Mouse (Mus musculus) hindbrain, embryonic 16.5 days (tissue): Measurements from ENCODE around the gene Man1a2. TPM values are rescaled to one million over a fixed set of nuclear protein-coding genes. Genes with fewer than 3 reads are reported as not detected.
A peak's percentile ranks its signal among the peaks of the same experiment; 100 is the strongest.

Experiments used
- ATAC-seq: fragments of 200-750 bp; cut with Nextera tagmentation; 2 replicates; pipeline ENCODE4 v1.8.0; 2017; ENCODE audit warnings: moderate TSS enrichment, moderate library complexity
- H3K27ac ChIP-seq: fragments of 300-500 bp; sonication (generic); 2 replicates; pipeline ENCODE4 v1.5.1; 2014; ENCODE audit warnings: low read depth, mild to moderate bottlenecking, control low read depth, low read length, moderate library complexity
- H3K27me3 ChIP-seq: fragments of 300-500 bp; sonication (generic); replicated peaks from 2 replicates; pipeline ENCODE4 v1.6.1; 2014; ENCODE audit warnings: low read length; ENCODE audit not compliant: control insufficient read depth, insufficient read depth
- H3K36me3 ChIP-seq: fragments of 300-500 bp; sonication (generic); 2 replicates; pipeline ENCODE4 v1.6.1; 2014; ENCODE audit warnings: mild to moderate bottlenecking, low read length, moderate library complexity, mixed read lengths; ENCODE audit not compliant: control insufficient read depth, insufficient read depth
- H3K4me1 ChIP-seq: fragments of 300-500 bp; sonication (generic); 2 replicates; pipeline ENCODE4 v1.6.1; 2014; ENCODE audit warnings: low read depth, low read length; ENCODE audit not compliant: control insufficient read depth, insufficient read depth
- H3K4me2 ChIP-seq: fragments of 300-500 bp; sonication (generic); 2 replicates; pipeline ENCODE4 v1.6.1; 2014; ENCODE audit warnings: mild to moderate bottlenecking, low read length, control low read depth, moderate library complexity
- H3K4me3 ChIP-seq: fragments of 300-500 bp; sonication (generic); 2 replicates; pipeline ENCODE4 v1.5.1; 2014; ENCODE audit warnings: mild to moderate bottlenecking, low read length, control low read depth, moderate library complexity
- H3K9ac ChIP-seq: fragments of 300-500 bp; sonication (generic); 2 replicates; pipeline ENCODE4 v1.6.1; 2014; ENCODE audit warnings: low read depth, mild to moderate bottlenecking, control low read depth, low read length, moderate library complexity
- H3K9me3 ChIP-seq: fragments of 300-500 bp; sonication (generic); 2 replicates; pipeline ENCODE4 v1.6.1; 2014; ENCODE audit warnings: mild to moderate bottlenecking, low read length, moderate library complexity; ENCODE audit not compliant: control insufficient read depth
- WGBS: fragments of 180-500 bp; shearing (Covaris S2); extraction: QIAGEN DNeasy Blood & Tissue Kit; methylation state at CpG from one replicate; pipeline ENCODE4 v1.1.7; 2014; 5-methylcytosine and 5-hydroxymethylcytosine counted together
- polyA plus RNA-seq: library from polyadenylated mRNA; unstranded; fragments of >200 nt; fragmentation: Nextera tagmentation; extraction: Ambion mirVana; gene quantifications from 2 replicates; pipeline ENCODE4 v1.2.1, GENCODE M21; 2015

Gene Man1a2
- polyA plus RNA-seq, 1 experiment from 2014 or later = 20.8 TPM

GRCm38 (mm10) chr3:100688747-100689146, 3.4 kb upstream of the Man1a2 start:
- Histone ChIP-seq H3K4me1 (no peaks in the 10 kb centered on the region), H3K27me3 (no peaks in the 10 kb centered on the region), H3K4me3 (no peak overlapping the region), H3K27ac (no peak overlapping the region), H3K9me3 (no peaks in the 10 kb centered on the region), H3K4me2 (no peak overlapping the region), H3K9ac (no peak overlapping the region), H3K36me3 (no peaks in the 10 kb centered on the region)
- ATAC-seq = no peak
- WGBS = 88% methylated on average over 6 of the region's 6 CpGs

GRCm38 (mm10) chr3:100686756-100687155, 1.5 kb upstream of the Man1a2 start:
- Histone ChIP-seq H3K4me3 (no peak overlapping the region), H3K27ac (no peak overlapping the region), H3K9ac (no peak overlapping the region), H3K4me1 (peaks cover 5% of the 10 kb centered on the region), H3K36me3 (no peaks in the 10 kb centered on the region), H3K9me3 (no peaks in the 10 kb centered on the region), H3K4me2 (peak overlapping the region; percentile 92; the same call in 1 of the 2 replicates), H3K27me3 (no peaks in the 10 kb centered on the region)
- WGBS = 90% methylated on average over 8 of the region's 8 CpGs
- ATAC-seq = no peak

- peak overlapping the region; percentile 82 for H3K4me3 ChIP-seq
- H3K9me3 ChIP-seq = no peaks in the 10 kb centered on the region
- WGBS = under 1% methylated on average over 43 of the region's 77 CpGs
- H3K27me3 ChIP-seq = no peaks in the 10 kb centered on the region
- ATAC-seq = peak; percentile 91
- H3K4me2 ChIP-seq = peak overlapping the region; percentile 92
- peaks cover 12% of the 10 kb centered on the region for H3K4me1 ChIP-seq
- peak overlapping the region; percentile 99 for H3K27ac ChIP-seq
- peak overlapping the region; percentile 94 for H3K9ac ChIP-seq
- no peaks in the 10 kb centered on the region for H3K36me3 ChIP-seq
Measured at GRCm38 (mm10) chr3:100685763-100686370, 564 bp upstream of the Man1a2 start.

GRCm38 (mm10) chr3:100684234-100684975, 898 bp downstream of the Man1a2 start:
- Histone ChIP-seq H3K27me3 (no peaks in the 10 kb centered on the region), H3K4me3 (peak overlapping the region; percentile 82), H3K9me3 (no peaks in the 10 kb centered on the region), H3K9ac (peak overlapping the region; percentile 94), H3K4me2 (peak overlapping the region; percentile 92), H3K36me3 (no peaks in the 10 kb centered on the region), H3K4me1 (peaks cover 12% of the 10 kb centered on the region), H3K27ac (no peak overlapping the region)
- WGBS = under 1% methylated on average over 25 of the region's 25 CpGs
- 0 out of 2 replicates have a peak, but pooled peaks have one; percentile 1 for ATAC-seq

GRCm38 (mm10) chr3:100682841-100683240, 2.5 kb downstream of the Man1a2 start:
- Histone ChIP-seq H3K4me3 (peak overlapping the region; percentile 37), H3K9me3 (no peaks in the 10 kb centered on the region), H3K4me2 (peak overlapping the region; percentile 92), H3K27me3 (no peaks in the 10 kb centered on the region), H3K36me3 (no peaks in the 10 kb centered on the region), H3K27ac (no peak overlapping the region), H3K4me1 (peaks cover 15% of the 10 kb centered on the region), H3K9ac (no peak overlapping the region)
- 18% methylated on average over 3 of the region's 3 CpGs for WGBS
- ATAC-seq = no peak

- H3K4me1 ChIP-seq = peaks cover 15% of the 10 kb centered on the region
- H3K27me3 ChIP-seq = no peaks in the 10 kb centered on the region
- H3K36me3 ChIP-seq = no peaks in the 10 kb centered on the region
- H3K4me3 ChIP-seq = peak overlapping the region; percentile 37
- WGBS = 33% methylated on average over 4 of the region's 4 CpGs
- H3K9ac ChIP-seq = no peak overlapping the region
- peak overlapping the region; percentile 92 for H3K4me2 ChIP-seq
- H3K27ac ChIP-seq = no peak overlapping the region
- ATAC-seq = no peak
- H3K9me3 ChIP-seq = no peaks in the 10 kb centered on the region
Measured at GRCm38 (mm10) chr3:100682281-100682680, 3.0 kb downstream of the Man1a2 start.

- H3K27me3 ChIP-seq = no peaks in the 10 kb centered on the region
- H3K36me3 ChIP-seq = no peaks in the 10 kb centered on the region
- H3K4me3 ChIP-seq = peak overlapping the region; percentile 33
- no peak overlapping the region for H3K27ac ChIP-seq
- peak overlapping the region; percentile 92 for H3K4me2 ChIP-seq
- H3K9me3 ChIP-seq = no peaks in the 10 kb centered on the region
- peak overlapping the region; percentile 29; the same call in 1 of the 2 replicates for H3K9ac ChIP-seq
- no peak for ATAC-seq
- WGBS = 5% methylated on average over 11 of the region's 11 CpGs
- peaks cover 15% of the 10 kb centered on the region for H3K4me1 ChIP-seq
Measured at GRCm38 (mm10) chr3:100681448-100682092, 3.7 kb downstream of the Man1a2 start.

- WGBS = 79% methylated on average over 2 of the region's 2 CpGs
- H3K36me3 ChIP-seq = no peaks in the 10 kb centered on the region
Measured at GRCm38 (mm10) chr3:100680226-100680625, 5.1 kb downstream of the Man1a2 start.

GRCm38 (mm10) chr3:100678951-100679570, 6.2 kb downstream of the Man1a2 start:
- Histone ChIP-seq H3K4me2 (no peak overlapping the region), H3K4me3 (no peak overlapping the region), H3K4me1 (peaks cover 15% of the 10 kb centered on the region), H3K27me3 (no peaks in the 10 kb centered on the region), H3K36me3 (no peaks in the 10 kb centered on the region), H3K9ac (no peak overlapping the region), H3K27ac (no peak overlapping the region), H3K9me3 (no peaks in the 10 kb centered on the region)
- 85% methylated on average over 6 of the region's 6 CpGs for WGBS
- no peak for ATAC-seq

More at GRCm38 (mm10) chr3:100680226-100680625, 5.1 kb downstream of the Man1a2 start:
- no peaks in the 10 kb centered on the region for H3K9me3 ChIP-seq
- ATAC-seq = no peak
- no peaks in the 10 kb centered on the region for H3K27me3 ChIP-seq
- H3K4me2 ChIP-seq = no peak overlapping the region; the same call in 1 of the 2 replicates
- no peak overlapping the region for H3K9ac ChIP-seq
- H3K27ac ChIP-seq = no peak overlapping the region
- H3K4me1 ChIP-seq = peaks cover 15% of the 10 kb centered on the region
- H3K4me3 ChIP-seq = no peak overlapping the region
